Mouse (Mus musculus) embryonic facial prominence, embryonic 11.5 days (tissue): ENCODE measurements around the gene Per2. TPM values are rescaled to one million over a fixed set of nuclear protein-coding genes. Genes with fewer than 3 reads are reported as not detected.

Source experiments
- ATAC-seq: fragments of 200-750 bp; cut with Nextera tagmentation; replicated peaks from 2 replicates; pipeline ENCODE4 v1.8.0; 2017; ENCODE audit warnings: low read depth; ENCODE audit not compliant: insufficient number of reproducible peaks, low FRiP score, low TSS enrichment
- DNase-seq: peaks from one replicate; pipeline ENCODE4 v3.0.0-alpha.2; 2015; ENCODE audit warnings: low spot score
- H3K27ac ChIP-seq: fragments of 300-500 bp; sonication (generic); replicated peaks from 2 replicates; pipeline ENCODE4 v1.5.1; 2014; ENCODE audit warnings: mild to moderate bottlenecking, low read depth, low read length, control low read depth
- H3K27me3 ChIP-seq: fragments of 300-500 bp; sonication (generic); 2 replicates; pipeline ENCODE4 v1.6.1; 2014; ENCODE audit warnings: mild to moderate bottlenecking, low read length, moderate library complexity, mixed read lengths; ENCODE audit not compliant: control insufficient read depth, insufficient read depth
- H3K36me3 ChIP-seq: fragments of 300-500 bp; sonication (generic); replicated peaks from 2 replicates; pipeline ENCODE4 v1.6.1; 2014; ENCODE audit warnings: low read depth, mild to moderate bottlenecking, low read length, moderate library complexity, mixed read lengths; ENCODE audit not compliant: control insufficient read depth, insufficient read depth
- H3K4me1 ChIP-seq: fragments of 300-500 bp; sonication (generic); 2 replicates; pipeline ENCODE4 v1.6.1; 2014; ENCODE audit warnings: low read length, mixed read lengths; ENCODE audit not compliant: control insufficient read depth, insufficient read depth
- H3K4me2 ChIP-seq: fragments of 300-500 bp; sonication (generic); 2 replicates; pipeline ENCODE4 v1.6.1; 2014; ENCODE audit warnings: low read depth, mild to moderate bottlenecking, control low read depth, low read length, moderate library complexity
- H3K4me3 ChIP-seq: fragments of 300-500 bp; sonication (generic); 2 replicates; pipeline ENCODE4 v1.5.1; 2014; ENCODE audit warnings: low read depth, low read length, control low read depth
- H3K9ac ChIP-seq: fragments of 300-500 bp; sonication (generic); replicated peaks from 2 replicates; pipeline ENCODE4 v1.6.1; 2014; ENCODE audit warnings: mild to moderate bottlenecking, control low read depth, low read length
- H3K9me3 ChIP-seq: fragments of 300-500 bp; sonication (generic); replicated peaks from 2 replicates; pipeline ENCODE4 v1.6.1; 2016; ENCODE audit warnings: mild to moderate bottlenecking, low read length, inconsistent platforms, mixed read lengths; ENCODE audit not compliant: control insufficient read depth
- WGBS: fragments of 180-500 bp; shearing (Covaris S2); extraction: QIAGEN DNeasy Blood & Tissue Kit; methylation state at CpG from one replicate; pipeline ENCODE4 v1.1.7; 2014; 5-methylcytosine and 5-hydroxymethylcytosine counted together
- polyA plus RNA-seq: library from polyadenylated mRNA; unstranded; fragments of >200 nt; fragmentation: Nextera tagmentation; extraction: Ambion mirVana; gene quantifications from 2 replicates; pipeline ENCODE4 v1.2.1, GENCODE M21; 2014

Per2 gene
- polyA plus RNA-seq, 1 experiment from 2014 or later, result 0.97 TPM

DNA sequence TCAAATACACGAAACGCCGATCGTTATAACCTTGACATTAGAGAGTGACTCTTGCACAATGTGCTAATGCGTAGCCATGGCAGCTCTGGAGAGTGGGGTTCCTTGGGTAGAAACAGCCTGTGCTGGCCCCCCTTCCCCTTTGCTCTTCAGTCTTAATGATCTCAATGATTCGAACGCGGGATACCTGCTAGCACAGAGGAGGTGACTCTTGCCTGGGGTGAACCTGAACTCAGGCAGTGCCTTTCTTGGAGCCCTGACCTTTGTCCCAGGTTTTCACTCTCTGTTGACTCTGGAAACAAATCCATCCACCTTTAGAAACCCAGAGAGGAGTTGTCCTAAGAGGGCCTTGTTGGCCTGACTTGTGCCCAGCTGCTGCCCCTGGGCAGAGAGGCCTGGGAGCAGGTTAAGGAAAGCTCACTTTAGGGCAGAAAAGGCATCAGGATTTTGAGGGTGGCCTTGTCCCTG is 38.5 kb downstream of the Per2 start:
- Histone ChIP-seq H3K27ac (no peak overlapping the region), H3K36me3 (no peaks in the 10 kb centered on the region), H3K4me1 (no peaks in the 10 kb centered on the region), H3K27me3 (no peaks in the 10 kb centered on the region), H3K4me2 (no peak overlapping the region), H3K9me3 (no peaks in the 10 kb centered on the region), H3K4me3 (no peak overlapping the region), H3K9ac (no peak overlapping the region)
- 87% methylated on average over 8 of the region's 8 CpGs for WGBS
- ATAC-seq (no peak), DNase-seq (no peak)

GRCm38 (mm10) chr1:91419862-91420600 is 39.1 kb downstream of the Per2 start:
- H3K4me1 ChIP-seq, result no peaks in the 10 kb centered on the region
- no peaks in the 10 kb centered on the region for H3K9me3 ChIP-seq
- no peaks in the 10 kb centered on the region for H3K36me3 ChIP-seq
- DNase-seq, result no peak
- H3K4me2 ChIP-seq, result no peak overlapping the region
- H3K27me3 ChIP-seq, result no peaks in the 10 kb centered on the region
- no peak overlapping the region for H3K4me3 ChIP-seq
- H3K9ac ChIP-seq, result no peak overlapping the region
- ATAC-seq, result no peak
- H3K27ac ChIP-seq, result no peak overlapping the region
- 67% methylated on average over 10 of the region's 10 CpGs for WGBS

GRCm38 (mm10) chr1:91417991-91418390 is 41.1 kb downstream of the Per2 start:
- no peak overlapping the region for H3K4me2 ChIP-seq
- no peak overlapping the region for H3K9ac ChIP-seq
- H3K9me3 ChIP-seq, result no peaks in the 10 kb centered on the region
- no peak for ATAC-seq
- no peak for DNase-seq
- no peaks in the 10 kb centered on the region for H3K4me1 ChIP-seq
- 44% methylated on average over 1 of the region's 1 CpGs for WGBS
- no peak overlapping the region for H3K27ac ChIP-seq
- H3K36me3 ChIP-seq, result no peaks in the 10 kb centered on the region
- no peak overlapping the region for H3K4me3 ChIP-seq
- H3K27me3 ChIP-seq, result no peaks in the 10 kb centered on the region

DNA sequence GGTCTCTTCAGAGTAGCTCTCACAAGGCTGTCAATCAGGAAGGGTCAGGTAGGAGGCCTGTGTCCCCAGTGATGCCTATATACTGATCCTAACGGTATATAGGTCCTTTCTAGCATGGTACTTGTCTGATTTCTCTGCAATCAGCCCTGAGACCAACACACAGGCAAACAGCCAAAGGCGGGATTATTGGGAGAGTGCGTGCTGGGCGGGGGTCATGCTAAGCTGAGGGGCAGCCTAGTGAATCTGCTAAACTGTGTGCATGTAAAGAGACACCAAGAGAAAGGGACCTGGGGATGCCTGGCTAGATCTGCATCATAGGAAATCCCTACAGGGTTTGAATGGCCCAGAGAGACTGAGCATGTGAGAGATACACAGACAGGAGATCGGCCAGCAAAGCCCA is 43.8 kb downstream of the Per2 start:
- DNase-seq, result no peak
- no peaks in the 10 kb centered on the region for H3K9me3 ChIP-seq
- ATAC-seq, result no peak
- H3K27ac ChIP-seq, result peak overlapping the region; percentile 63
- H3K4me2 ChIP-seq, result no peak overlapping the region
- H3K4me1 ChIP-seq, result peaks cover 4% of the 10 kb centered on the region; the same call in 1 of the 2 replicates
- H3K27me3 ChIP-seq, result no peaks in the 10 kb centered on the region
- no peak overlapping the region for H3K4me3 ChIP-seq
- no peaks in the 10 kb centered on the region; the same call in 1 of the 2 replicates for H3K36me3 ChIP-seq
- H3K9ac ChIP-seq, result no peak overlapping the region
- 75% methylated on average over 5 of the region's 5 CpGs for WGBS

GRCm38 (mm10) chr1:91414903-91415302 is 44.2 kb downstream of the Per2 start:
- no peaks in the 10 kb centered on the region for H3K9me3 ChIP-seq
- H3K27ac ChIP-seq, result peak overlapping the region; percentile 63
- DNase-seq (no peak), ATAC-seq (no peak)
- 59% methylated on average over 4 of the region's 4 CpGs for WGBS
- no peak overlapping the region for H3K4me3 ChIP-seq
- H3K9ac ChIP-seq, result no peak overlapping the region; the same call in 1 of the 2 replicates
- H3K4me1 ChIP-seq, result peaks cover 4% of the 10 kb centered on the region; the same call in 1 of the 2 replicates
- no peaks in the 10 kb centered on the region; the same call in 1 of the 2 replicates for H3K36me3 ChIP-seq
- no peak overlapping the region for H3K4me2 ChIP-seq
- no peaks in the 10 kb centered on the region for H3K27me3 ChIP-seq

DNA sequence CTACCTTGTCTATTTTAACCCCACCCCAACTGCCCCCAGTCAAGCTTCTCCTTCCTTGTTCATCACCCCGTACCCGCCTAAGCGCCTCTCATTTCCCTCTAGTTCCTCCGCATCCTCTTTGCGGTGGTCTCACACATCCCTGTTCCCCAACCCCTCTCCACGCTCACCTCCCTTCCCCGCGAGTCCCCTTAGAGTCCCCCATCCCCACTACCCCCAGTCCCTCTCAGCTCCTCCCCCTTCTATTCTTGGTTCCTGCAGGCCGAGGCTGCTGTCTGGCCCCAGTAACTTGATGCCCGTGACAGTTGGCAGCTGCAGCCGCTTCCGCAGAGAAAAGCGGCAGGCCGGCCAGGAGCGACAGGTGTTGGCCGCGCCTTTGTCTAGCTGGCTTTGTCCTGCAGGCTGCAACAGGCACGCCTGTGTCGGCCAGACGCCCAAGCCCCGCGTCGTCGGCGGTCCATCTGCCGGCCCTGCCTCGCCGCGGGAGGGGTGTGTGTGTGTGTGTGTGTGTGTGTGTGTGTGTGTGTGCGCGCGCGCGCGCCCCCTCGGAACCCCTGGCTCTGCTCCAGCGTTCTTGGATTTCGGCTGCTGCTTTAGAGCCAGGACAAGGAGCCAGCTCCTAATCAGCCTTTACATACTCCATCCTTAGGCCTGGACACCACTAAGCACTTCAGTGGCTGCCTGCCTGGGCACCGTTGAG is 45.1 kb downstream of the Per2 start, which contains the start of gene Hes6:
Gene Hes6, minus strand, starts transcription at position 141 of the 697 bp plus-strand sequence.
- Histone ChIP-seq H3K4me1 (peaks cover 4% of the 10 kb centered on the region; the same call in 1 of the 2 replicates), H3K4me2 (peak within 1 kb of the TSS; percentile 95), H3K27ac (peak within 1 kb of the TSS; percentile 63), H3K4me3 (peak within 1 kb of the TSS; percentile 80), H3K9ac (peak within 1 kb of the TSS; percentile 84), H3K36me3 (no peaks in the 10 kb centered on the region; the same call in 1 of the 2 replicates), H3K27me3 (no peaks in the 10 kb centered on the region), H3K9me3 (no peaks in the 10 kb centered on the region)
- under 1% methylated on average over 39 of the region's 39 CpGs for WGBS
- ATAC-seq (peak; percentile 42), DNase-seq (peak; percentile 83)

GRCm38 (mm10) chr1:91413536-91413897 is 45.6 kb downstream of the Per2 start:
- 0% methylated on average over 14 of the region's 14 CpGs for WGBS
- peak overlapping the region; percentile 63 for H3K27ac ChIP-seq
- no peak for DNase-seq
- H3K9ac ChIP-seq, result peak overlapping the region; percentile 37
- peak overlapping the region; percentile 62 for H3K4me2 ChIP-seq
- ATAC-seq, result 0 out of 2 replicates have a peak, but pooled peaks have one; percentile 3
- no peaks in the 10 kb centered on the region for H3K27me3 ChIP-seq
- H3K4me1 ChIP-seq, result peaks cover 4% of the 10 kb centered on the region; the same call in 1 of the 2 replicates
- peak overlapping the region; percentile 80 for H3K4me3 ChIP-seq
- no peaks in the 10 kb centered on the region; the same call in 1 of the 2 replicates for H3K36me3 ChIP-seq
- no peaks in the 10 kb centered on the region for H3K9me3 ChIP-seq
